Mouse (Mus musculus) limb, embryonic 13.5 days (tissue): Measurements from ENCODE around the gene Fam189a1. TPM values are rescaled to one million over a fixed set of nuclear protein-coding genes. Genes with fewer than 3 reads are reported as not detected.
A peak's percentile ranks its signal among the peaks of the same experiment; 100 is the strongest.

ENCODE experiments used
- ATAC-seq: fragments of 200-750 bp; cut with Nextera tagmentation; 2 replicates; pipeline ENCODE4 v1.8.0; 2017; ENCODE audit warnings: low read depth, moderate number of reproducible peaks, moderate TSS enrichment; ENCODE audit not compliant: low FRiP score
- H3K27ac ChIP-seq: fragments of 300-500 bp; sonication (generic); 2 replicates; pipeline ENCODE4 v1.5.1; 2015; ENCODE audit warnings: inconsistent platforms, mild to moderate bottlenecking, moderate library complexity
- H3K27me3 ChIP-seq: fragments of 300-500 bp; sonication (generic); 2 replicates; pipeline ENCODE4 v1.6.1; 2015; ENCODE audit warnings: mild to moderate bottlenecking, inconsistent platforms
- H3K36me3 ChIP-seq: fragments of 300-500 bp; sonication (generic); 2 replicates; pipeline ENCODE4 v1.6.1; 2015; ENCODE audit warnings: inconsistent platforms, mild to moderate bottlenecking, moderate library complexity
- H3K4me1 ChIP-seq: fragments of 300-500 bp; sonication (generic); 2 replicates; pipeline ENCODE4 v1.6.1; 2015; ENCODE audit warnings: inconsistent platforms
- H3K4me2 ChIP-seq: fragments of 300-500 bp; sonication (generic); replicated peaks from 2 replicates; pipeline ENCODE4 v1.6.1; 2015; ENCODE audit warnings: inconsistent platforms, mild to moderate bottlenecking, moderate library complexity
- H3K4me3 ChIP-seq: fragments of 300-500 bp; sonication (generic); 2 replicates; pipeline ENCODE4 v1.5.1; 2015; ENCODE audit warnings: moderate library complexity, mild to moderate bottlenecking, inconsistent platforms
- H3K9ac ChIP-seq: fragments of 300-500 bp; sonication (generic); 2 replicates; pipeline ENCODE4 v1.6.1; 2015; ENCODE audit warnings: mild to moderate bottlenecking, inconsistent platforms
- H3K9me3 ChIP-seq: fragments of 300-500 bp; sonication (generic); 2 replicates; pipeline ENCODE4 v1.6.1; 2016; ENCODE audit warnings: inconsistent platforms
- WGBS: fragments of 180-500 bp; shearing (Covaris S2); methylation state at CpG from one replicate; pipeline ENCODE4 v1.1.7; 2015; 5-methylcytosine and 5-hydroxymethylcytosine counted together
- polyA plus RNA-seq: library from polyadenylated mRNA; unstranded; fragments of >200 nt; fragmentation: Nextera tagmentation; extraction: Ambion mirVana; gene quantifications from 2 replicates; pipeline ENCODE4 v1.2.1, GENCODE M21; 2015

The Fam189a1 gene
- polyA plus RNA-seq, 1 experiment from 2014 or later: 3.3 TPM

DNA sequence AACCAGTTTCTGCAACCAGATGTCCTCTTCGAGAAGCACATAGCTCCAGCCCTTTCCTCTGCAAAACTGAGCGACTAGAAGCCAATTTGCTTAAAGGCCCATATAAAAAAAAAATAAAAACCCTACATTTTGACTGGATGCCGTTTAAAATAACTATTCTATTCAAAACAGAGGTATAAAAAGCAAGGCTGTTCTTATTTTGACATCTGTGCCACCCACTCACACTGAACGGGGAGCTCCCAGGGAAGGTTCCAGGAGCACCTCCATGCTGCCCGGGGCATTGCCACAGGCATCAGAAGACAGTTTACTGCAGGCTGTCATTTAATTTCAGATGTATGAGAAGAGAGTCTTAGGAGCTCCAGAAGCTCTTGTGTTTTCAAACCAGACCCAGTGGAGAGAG, 232.5 kb downstream of the Fam189a1 start:
- Histone ChIP-seq H3K9me3 (no peaks in the 10 kb centered on the region), H3K36me3 (no peaks in the 10 kb centered on the region), H3K27ac (no peak overlapping the region), H3K27me3 (peaks cover 6% of the 10 kb centered on the region), H3K9ac (no peak overlapping the region), H3K4me3 (no peak overlapping the region), H3K4me2 (no peak overlapping the region), H3K4me1 (no peaks in the 10 kb centered on the region)
- WGBS: 74% methylated on average over 5 of the region's 5 CpGs
- ATAC-seq: no peak

DNA sequence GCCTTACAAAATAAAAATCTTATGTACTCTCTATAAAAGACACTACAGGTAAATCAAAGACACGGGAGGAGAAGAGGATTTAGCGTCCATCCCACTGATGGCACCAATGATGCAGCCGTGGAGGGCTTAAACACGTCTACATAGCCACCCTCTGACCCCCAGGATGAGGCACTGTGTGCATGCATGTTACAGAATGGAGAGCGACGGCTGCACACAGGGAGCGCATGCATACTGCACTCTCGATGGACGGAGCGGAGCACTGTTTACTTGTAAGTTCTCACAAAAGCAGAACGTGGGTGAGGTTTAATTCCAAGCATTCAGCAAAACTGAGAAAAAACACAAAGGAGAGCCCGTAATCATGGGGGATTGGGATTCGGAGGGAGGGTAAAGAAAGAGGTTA, 235.2 kb downstream of the Fam189a1 start:
- no peak overlapping the region for H3K4me2 ChIP-seq
- no peaks in the 10 kb centered on the region for H3K9me3 ChIP-seq
- WGBS: 86% methylated on average over 13 of the region's 13 CpGs
- H3K4me1 ChIP-seq: no peaks in the 10 kb centered on the region
- no peaks in the 10 kb centered on the region for H3K36me3 ChIP-seq
- H3K27me3 ChIP-seq: peaks cover 6% of the 10 kb centered on the region
- no peak overlapping the region for H3K4me3 ChIP-seq
- no peak for ATAC-seq
- no peak overlapping the region for H3K9ac ChIP-seq
- no peak overlapping the region for H3K27ac ChIP-seq

- no peak overlapping the region for H3K27ac ChIP-seq
- H3K4me2 ChIP-seq: no peak overlapping the region
- no peaks in the 10 kb centered on the region for H3K36me3 ChIP-seq
- no peak overlapping the region for H3K9ac ChIP-seq
- no peak for ATAC-seq
- H3K4me3 ChIP-seq: no peak overlapping the region
- peaks cover 6% of the 10 kb centered on the region for H3K27me3 ChIP-seq
- no peaks in the 10 kb centered on the region for H3K4me1 ChIP-seq
- no peaks in the 10 kb centered on the region for H3K9me3 ChIP-seq
- WGBS: 83% methylated on average over 5 of the region's 5 CpGs
These were observed 235.6 kb downstream of the Fam189a1 start for GRCm38 (mm10) chr7:64920735-64921134.

GRCm38 (mm10) chr7:64916654-64917053, 239.7 kb downstream of the Fam189a1 start:
- WGBS: 34% methylated on average over 7 of the region's 7 CpGs
- Histone ChIP-seq H3K4me3 (no peak overlapping the region), H3K4me2 (no peak overlapping the region), H3K9me3 (no peaks in the 10 kb centered on the region), H3K9ac (no peak overlapping the region), H3K27me3 (peaks cover 3% of the 10 kb centered on the region; the same call in 1 of the 2 replicates), H3K27ac (no peak overlapping the region), H3K36me3 (no peaks in the 10 kb centered on the region), H3K4me1 (no peaks in the 10 kb centered on the region)
- no peak for ATAC-seq

DNA sequence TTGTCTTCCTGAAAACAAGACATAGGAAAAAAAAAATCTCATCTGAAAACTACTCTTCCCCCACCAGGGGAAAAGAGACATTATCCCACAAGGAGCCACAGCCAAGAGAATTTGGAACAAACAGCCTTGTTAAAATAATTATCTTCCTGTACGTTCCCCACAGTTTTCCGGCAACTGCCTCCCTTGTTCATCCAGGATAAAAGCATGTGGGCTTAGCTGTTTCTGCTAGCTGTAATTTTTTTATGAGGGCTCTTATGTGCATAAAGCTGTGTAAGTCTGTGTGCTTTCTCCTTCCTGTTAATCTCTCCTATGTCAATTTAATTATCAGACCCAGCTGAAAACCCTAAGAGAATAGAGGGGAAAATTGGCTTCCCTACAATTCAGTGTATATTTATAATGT, 241.2 kb downstream of the Fam189a1 start:
- H3K9me3 ChIP-seq: no peaks in the 10 kb centered on the region
- H3K4me3 ChIP-seq: no peak overlapping the region
- H3K36me3 ChIP-seq: no peaks in the 10 kb centered on the region
- H3K4me2 ChIP-seq: no peak overlapping the region
- 23% methylated on average over 2 of the region's 2 CpGs for WGBS
- no peak overlapping the region for H3K27ac ChIP-seq
- no peak for ATAC-seq
- no peak overlapping the region for H3K9ac ChIP-seq
- H3K4me1 ChIP-seq: no peaks in the 10 kb centered on the region
- peaks cover 2% of the 10 kb centered on the region; the same call in 1 of the 2 replicates for H3K27me3 ChIP-seq

DNA sequence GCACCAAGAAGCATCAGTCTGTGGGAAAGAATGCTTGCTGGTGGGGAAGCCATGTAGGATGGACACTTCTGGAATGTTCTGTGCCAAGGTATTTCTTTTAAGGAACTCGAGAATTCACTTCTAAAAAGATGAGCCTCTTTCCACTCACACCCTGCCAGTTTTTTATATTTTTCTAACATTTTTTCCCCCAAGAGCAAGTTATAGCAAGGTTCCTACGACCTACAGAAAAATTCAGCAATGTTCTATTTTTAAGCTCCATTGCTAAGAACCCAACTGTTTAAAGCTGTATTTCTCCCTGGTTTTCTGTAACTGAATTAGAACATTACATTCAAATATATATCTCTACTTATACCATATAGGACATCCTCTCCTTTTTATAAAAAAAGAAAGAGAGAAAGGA, 244.4 kb downstream of the Fam189a1 start:
- ATAC-seq: no peak
- H3K4me1 ChIP-seq: no peaks in the 10 kb centered on the region

GRCm38 (mm10) chr7:64910208-64910607, 246.2 kb downstream of the Fam189a1 start:
- no peaks in the 10 kb centered on the region for H3K9me3 ChIP-seq
- H3K36me3 ChIP-seq: no peaks in the 10 kb centered on the region
- H3K4me3 ChIP-seq: no peak overlapping the region
- H3K27me3 ChIP-seq: no peaks in the 10 kb centered on the region
- no peaks in the 10 kb centered on the region for H3K4me1 ChIP-seq
- ATAC-seq: no peak
- H3K9ac ChIP-seq: no peak overlapping the region
- H3K4me2 ChIP-seq: no peak overlapping the region
- H3K27ac ChIP-seq: no peak overlapping the region
- 83% methylated on average over 2 of the region's 2 CpGs for WGBS

More for the DNA sequence above, 244.4 kb downstream of the Fam189a1 start:
- H3K4me2 ChIP-seq: no peak overlapping the region
- 77% methylated on average over 2 of the region's 2 CpGs for WGBS
- no peaks in the 10 kb centered on the region for H3K9me3 ChIP-seq
- no peaks in the 10 kb centered on the region for H3K27me3 ChIP-seq
- H3K27ac ChIP-seq: no peak overlapping the region
- H3K36me3 ChIP-seq: no peaks in the 10 kb centered on the region
- H3K4me3 ChIP-seq: no peak overlapping the region
- no peak overlapping the region for H3K9ac ChIP-seq

DNA sequence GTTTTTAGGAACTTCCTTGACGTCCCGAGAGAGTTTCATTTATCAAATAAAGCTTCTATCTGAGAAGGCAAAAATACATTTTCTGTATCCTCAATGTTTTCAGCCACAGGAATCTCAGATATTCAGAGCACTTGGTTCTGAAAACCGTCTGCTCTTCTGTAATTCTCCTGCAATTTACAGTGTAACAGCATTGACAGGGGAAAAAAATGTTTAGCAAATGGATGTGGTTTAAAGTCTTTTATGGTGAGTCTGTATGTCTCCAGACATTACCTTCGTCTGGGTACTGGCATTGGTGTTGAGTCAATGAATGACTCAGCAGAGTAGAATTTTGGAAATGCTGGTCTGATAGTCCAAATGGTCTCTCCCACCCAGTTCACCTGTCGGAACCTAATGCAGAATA, 249.4 kb downstream of the Fam189a1 start:
- ATAC-seq: no peak
- H3K9me3 ChIP-seq: no peaks in the 10 kb centered on the region
- no peak overlapping the region for H3K27ac ChIP-seq
- no peak overlapping the region for H3K9ac ChIP-seq
- no peaks in the 10 kb centered on the region for H3K27me3 ChIP-seq
- 61% methylated on average over 5 of the region's 5 CpGs for WGBS
- H3K36me3 ChIP-seq: no peaks in the 10 kb centered on the region
- no peak overlapping the region for H3K4me2 ChIP-seq
- no peaks in the 10 kb centered on the region for H3K4me1 ChIP-seq
- H3K4me3 ChIP-seq: no peak overlapping the region

- H3K27ac ChIP-seq: no peak overlapping the region
- no peak for ATAC-seq
- H3K4me3 ChIP-seq: no peak overlapping the region
- 0 out of 2 replicates have a peak, but pooled peaks cover under 1% of the 10 kb centered on the region for H3K27me3 ChIP-seq
- H3K4me2 ChIP-seq: no peak overlapping the region
- WGBS: 85% methylated on average over 3 of the region's 3 CpGs
- H3K9me3 ChIP-seq: no peaks in the 10 kb centered on the region
- H3K36me3 ChIP-seq: no peaks in the 10 kb centered on the region
- no peaks in the 10 kb centered on the region for H3K4me1 ChIP-seq
- no peak overlapping the region for H3K9ac ChIP-seq
These were observed 250.9 kb downstream of the Fam189a1 start for GRCm38 (mm10) chr7:64905506-64905905.

- Histone ChIP-seq H3K9me3 (no peaks in the 10 kb centered on the region), H3K4me1 (peaks cover 4% of the 10 kb centered on the region; the same call in 1 of the 2 replicates), H3K4me2 (no peak overlapping the region), H3K36me3 (no peaks in the 10 kb centered on the region), H3K4me3 (no peak overlapping the region), H3K27me3 (0 out of 2 replicates have a peak, but pooled peaks cover 3% of the 10 kb centered on the region), H3K9ac (no peak overlapping the region), H3K27ac (no peak overlapping the region)
- 88% methylated on average over 2 of the region's 2 CpGs for WGBS
- no peak for ATAC-seq
These were observed 256.1 kb downstream of the Fam189a1 start for GRCm38 (mm10) chr7:64900249-64900648.

- Histone ChIP-seq H3K9me3 (no peaks in the 10 kb centered on the region), H3K27me3 (0 out of 2 replicates have a peak, but pooled peaks cover 3% of the 10 kb centered on the region), H3K36me3 (no peaks in the 10 kb centered on the region), H3K4me3 (no peak overlapping the region), H3K4me2 (no peak overlapping the region), H3K9ac (no peak overlapping the region), H3K27ac (no peak overlapping the region), H3K4me1 (peaks cover 4% of the 10 kb centered on the region; the same call in 1 of the 2 replicates)
- ATAC-seq: no peak
- 82% methylated on average over 6 of the region's 6 CpGs for WGBS
These were observed 259.8 kb downstream of the Fam189a1 start for GRCm38 (mm10) chr7:64896587-64896986.

DNA sequence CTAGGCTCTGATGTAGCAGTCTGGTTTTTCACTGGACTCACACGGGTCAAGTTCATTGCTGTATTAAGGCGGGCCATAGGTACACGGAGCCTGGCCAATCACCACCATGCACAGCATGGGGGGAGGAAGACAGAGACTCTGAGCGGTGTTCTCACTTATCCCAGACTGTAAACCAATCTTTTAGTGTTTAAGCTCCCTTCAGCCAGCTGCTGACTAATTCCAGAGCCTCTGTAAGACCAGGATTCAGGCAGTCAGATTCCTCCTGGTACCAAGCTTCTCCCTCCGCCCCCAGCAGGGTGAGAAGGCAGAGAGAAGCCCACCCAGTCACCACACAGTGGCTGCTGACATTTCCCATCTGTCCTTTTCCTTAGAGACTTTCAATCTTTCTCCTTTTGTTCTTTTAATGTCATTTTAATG, 260.7 kb downstream of the Fam189a1 start:
- peak; percentile 79 for ATAC-seq
- Histone ChIP-seq H3K4me2 (no peak overlapping the region; the same call in 1 of the 2 replicates), H3K27me3 (0 out of 2 replicates have a peak, but pooled peaks cover 3% of the 10 kb centered on the region), H3K4me3 (no peak overlapping the region), H3K4me1 (peaks cover 4% of the 10 kb centered on the region; the same call in 1 of the 2 replicates), H3K27ac (no peak overlapping the region), H3K36me3 (no peaks in the 10 kb centered on the region), H3K9me3 (no peaks in the 10 kb centered on the region), H3K9ac (no peak overlapping the region)
- WGBS: 30% methylated on average over 5 of the region's 5 CpGs

- no peak for ATAC-seq
- H3K4me2 ChIP-seq: no peak overlapping the region
- peaks cover 4% of the 10 kb centered on the region; the same call in 1 of the 2 replicates for H3K4me1 ChIP-seq
- no peak overlapping the region for H3K9ac ChIP-seq
- no peaks in the 10 kb centered on the region for H3K27me3 ChIP-seq
- H3K9me3 ChIP-seq: no peaks in the 10 kb centered on the region
- 67% methylated on average over 3 of the region's 3 CpGs for WGBS
- no peak overlapping the region for H3K27ac ChIP-seq
- no peaks in the 10 kb centered on the region for H3K36me3 ChIP-seq
- H3K4me3 ChIP-seq: no peak overlapping the region
These were observed 265.2 kb downstream of the Fam189a1 start for GRCm38 (mm10) chr7:64891139-64891538.
